Mouse (Mus musculus): ENCODE results near the gene Fgfr2.
"Not testable (repeated sequence)": the region's sequence is repeated elsewhere in the genome, so short reads cannot be mapped to it uniquely, and the experiment has no call there.

Gene Fgfr2

DNA sequence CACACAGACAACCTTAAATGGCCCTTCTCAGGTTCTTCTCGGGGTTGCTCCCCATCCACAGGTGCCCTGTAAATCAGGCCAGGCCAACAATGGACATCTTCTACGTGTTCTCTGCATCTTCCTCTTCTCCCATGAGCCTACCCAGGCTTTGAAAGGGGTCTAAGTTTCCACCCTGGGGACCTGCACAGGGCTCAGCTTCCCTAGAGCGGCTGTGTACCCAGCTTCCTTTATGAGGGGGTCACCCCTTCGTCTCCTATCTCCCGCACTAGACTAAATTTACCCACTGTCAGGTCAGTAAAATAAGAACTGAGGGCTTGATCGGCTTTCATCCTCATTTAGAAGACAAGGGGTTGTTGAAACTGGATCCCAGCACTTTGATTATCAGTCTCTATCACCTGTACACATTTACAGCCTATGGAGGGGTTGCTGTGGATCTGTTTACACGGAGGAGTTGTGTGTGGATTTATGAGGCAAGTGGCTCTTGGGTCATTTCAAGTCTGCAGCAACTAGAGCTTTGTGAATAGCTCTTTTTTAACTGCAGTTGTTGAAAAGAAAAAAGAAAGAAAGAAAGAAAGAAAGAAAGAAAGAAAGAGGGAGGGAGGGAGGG lies 2969.7 kb downstream of the Fgfr2 start:
- in situ Hi-C loops (cut with MseI, MboI) = loop anchor here in 1 of 2 experiments (25.0 kb wide), 1 partner anchor 491 kb away; no protein-coding TSS in a partner anchor

DNA sequence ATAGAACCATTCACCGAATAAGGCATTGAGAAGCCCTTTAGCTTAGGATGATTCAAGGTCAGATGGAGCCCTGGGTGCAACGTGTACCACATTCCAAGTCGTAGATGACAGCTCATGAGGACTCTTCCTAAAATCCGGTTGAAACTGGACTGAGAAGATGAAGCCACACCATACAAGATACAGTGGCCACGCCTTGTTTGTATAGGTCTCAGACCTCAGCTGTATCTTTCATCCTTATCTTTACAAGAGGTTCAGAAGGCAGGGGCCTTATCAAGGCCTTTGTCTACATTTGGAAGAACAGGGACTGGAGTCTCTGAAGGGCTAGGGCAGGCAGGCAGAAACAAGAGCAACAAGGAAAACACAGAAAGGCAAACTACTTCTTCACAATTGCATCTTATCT lies 2974.2 kb downstream of the Fgfr2 start:
- in situ Hi-C loops (cut with MseI, MboI) = no loop called here

DNA sequence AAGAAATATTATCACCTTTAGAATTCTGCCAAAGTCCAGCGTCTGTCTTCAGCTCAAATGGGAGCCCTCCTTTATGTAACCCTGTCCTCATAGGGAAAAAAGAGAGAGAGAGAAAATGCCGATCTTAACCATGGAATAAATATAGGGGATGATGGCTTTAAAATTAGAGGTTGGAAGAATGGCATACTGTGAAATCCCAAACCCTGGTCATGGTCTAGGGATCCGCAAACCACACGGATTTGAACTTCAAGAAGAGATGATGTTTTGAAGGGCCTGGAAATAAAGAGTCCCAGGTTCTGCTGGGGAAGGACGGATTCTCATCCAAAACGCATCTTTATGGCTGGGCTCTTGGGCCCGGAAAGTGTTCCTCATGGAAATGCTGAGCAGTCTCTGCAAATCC lies 2975.9 kb downstream of the Fgfr2 start:
- in situ Hi-C loops (cut with MseI, MboI) = no loop called here

DNA sequence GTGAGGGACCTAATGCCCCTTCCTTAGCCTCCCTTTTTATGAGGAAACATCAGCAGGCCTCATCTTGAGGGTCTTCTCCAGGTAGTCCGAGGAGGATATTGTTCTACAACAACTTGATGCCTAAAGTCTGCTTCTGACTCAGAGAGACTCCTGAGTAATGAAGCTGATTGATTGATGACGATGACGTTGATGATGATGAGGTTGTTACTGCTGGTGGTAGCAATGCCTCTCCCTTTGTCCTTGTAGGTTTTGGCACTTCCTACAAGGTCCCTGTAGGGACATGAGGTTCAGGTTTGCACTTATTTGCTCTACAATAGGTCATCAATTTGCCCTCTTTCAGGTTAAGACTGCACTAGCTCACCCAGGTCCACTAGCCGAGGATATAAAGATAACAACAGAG lies 2977.9 kb downstream of the Fgfr2 start:
- in situ Hi-C loops (cut with MseI, MboI) = no loop called here

DNA sequence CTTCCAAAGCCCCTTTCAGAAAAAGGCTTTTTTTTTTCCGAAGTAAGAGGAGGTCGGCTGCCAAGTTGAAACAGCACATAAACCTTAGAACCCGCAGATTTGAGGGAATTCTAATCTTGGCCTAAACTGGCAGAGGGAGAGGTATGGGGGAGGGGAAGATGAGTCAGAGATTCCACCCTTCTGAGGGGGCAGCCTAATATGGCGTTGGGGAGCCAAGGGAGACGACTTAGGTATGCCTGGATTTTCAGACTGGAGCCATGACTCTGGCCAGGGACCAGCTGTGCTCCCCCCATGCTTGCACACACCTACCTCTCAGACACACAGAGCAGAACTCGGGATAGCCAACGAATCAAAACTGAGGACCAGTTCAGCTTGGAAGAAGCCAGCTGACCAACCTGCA lies 2979.8 kb downstream of the Fgfr2 start:
- in situ Hi-C loops (cut with MseI, MboI) = no loop called here

DNA sequence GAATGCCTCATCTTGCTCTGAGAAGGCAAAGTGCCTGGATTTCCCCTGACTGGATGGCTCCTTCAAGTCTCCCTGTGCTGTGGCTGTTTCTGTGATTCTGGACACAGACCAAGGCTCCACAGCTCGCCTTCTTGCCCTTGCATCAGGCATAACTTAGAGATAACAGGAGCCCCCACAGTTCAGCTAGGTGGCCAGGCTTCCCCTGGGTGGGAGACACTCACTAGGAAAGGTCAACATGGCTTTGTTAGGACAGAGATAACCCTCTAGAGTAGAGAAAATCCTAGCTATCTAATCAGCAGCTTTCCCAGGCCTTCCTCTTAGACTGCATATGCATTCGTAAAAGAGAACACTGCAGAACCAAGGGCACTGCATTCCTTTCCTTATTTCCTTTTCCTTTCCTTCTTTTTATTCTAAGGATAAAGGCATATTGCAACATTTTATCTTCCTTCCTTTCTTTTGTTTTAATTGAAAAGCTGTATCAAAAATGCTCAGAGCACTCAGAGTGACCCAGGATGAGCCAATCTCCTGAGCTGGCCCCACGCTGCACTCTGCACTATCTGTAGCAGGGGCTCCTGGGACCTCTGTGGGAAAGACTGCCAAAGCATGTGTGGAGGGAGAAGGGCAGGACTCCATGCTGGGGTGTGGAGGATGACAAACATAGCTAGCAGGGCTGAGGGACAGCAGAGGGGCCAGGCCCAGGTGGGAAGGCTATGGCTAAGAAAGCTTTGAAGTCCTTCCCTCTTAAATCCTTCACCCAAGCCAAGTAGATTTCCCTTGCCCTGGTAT lies 2981.9 kb downstream of the Fgfr2 start:
- in situ Hi-C loops (cut with MseI, MboI) = no loop called here

DNA sequence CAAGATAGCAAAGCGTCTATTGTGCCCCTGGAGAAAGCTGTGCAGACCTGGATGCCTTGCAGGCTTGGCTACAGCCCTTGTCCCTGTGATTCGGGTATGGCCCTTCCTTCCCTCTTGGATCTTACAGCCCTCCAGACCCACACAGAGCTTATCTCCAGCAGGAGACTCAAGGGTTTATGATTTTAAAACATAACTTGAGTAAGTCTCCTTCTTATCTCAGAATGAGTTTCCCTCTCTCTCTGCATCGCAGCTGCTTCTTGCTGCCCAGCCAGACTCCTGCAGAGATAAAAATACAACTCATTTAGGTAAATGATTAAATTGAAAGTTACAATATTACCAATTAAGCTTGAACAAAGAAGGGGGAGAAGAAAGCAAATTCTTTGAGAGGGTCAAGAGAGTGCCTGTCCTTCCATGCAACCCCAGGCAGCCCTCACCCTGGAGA lies 2988.2 kb downstream of the Fgfr2 start:
- in situ Hi-C loops (cut with MseI, MboI) = no loop called here

DNA sequence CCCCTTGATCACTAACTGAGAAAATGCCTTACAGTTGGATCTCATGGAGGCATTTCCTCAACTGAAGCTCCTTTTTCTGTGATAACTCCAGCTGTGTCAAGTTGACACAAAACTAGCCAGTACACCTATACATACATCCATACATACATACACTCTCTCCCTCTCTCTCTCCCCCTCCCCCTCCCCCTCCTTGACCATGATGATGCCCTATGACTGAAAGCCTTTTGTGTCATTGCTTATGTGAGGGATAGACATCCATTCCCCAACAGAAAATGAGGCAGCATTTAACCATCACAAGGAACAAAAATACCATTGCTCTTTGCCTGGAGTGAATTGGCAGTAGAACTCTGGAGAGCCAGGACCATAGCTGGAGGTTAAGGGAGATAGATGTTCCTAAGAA lies 2988.7 kb downstream of the Fgfr2 start:
- in situ Hi-C loops (cut with MseI, MboI) = not testable (repeated sequence)

DNA sequence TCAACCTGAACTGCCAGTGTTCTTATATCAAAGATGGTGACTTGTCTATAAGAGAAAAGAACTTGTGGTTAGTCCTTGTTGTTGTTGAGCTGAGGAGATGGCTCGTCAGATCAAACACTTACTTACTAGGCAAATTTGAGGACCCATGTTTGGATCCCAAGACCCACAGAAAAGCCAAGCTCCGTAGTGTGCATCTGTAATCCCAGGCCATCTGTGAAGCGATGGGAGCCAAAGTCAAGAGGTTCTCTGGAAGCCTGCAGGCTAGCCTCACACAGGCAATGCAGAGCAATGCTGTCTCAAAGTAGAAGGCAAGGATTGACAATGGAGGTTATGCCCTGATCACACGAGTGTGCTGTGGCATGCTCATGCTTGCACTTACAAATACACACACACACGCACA lies 2992.9 kb downstream of the Fgfr2 start:
- in situ Hi-C loops (cut with MseI, MboI) = no loop called here

DNA sequence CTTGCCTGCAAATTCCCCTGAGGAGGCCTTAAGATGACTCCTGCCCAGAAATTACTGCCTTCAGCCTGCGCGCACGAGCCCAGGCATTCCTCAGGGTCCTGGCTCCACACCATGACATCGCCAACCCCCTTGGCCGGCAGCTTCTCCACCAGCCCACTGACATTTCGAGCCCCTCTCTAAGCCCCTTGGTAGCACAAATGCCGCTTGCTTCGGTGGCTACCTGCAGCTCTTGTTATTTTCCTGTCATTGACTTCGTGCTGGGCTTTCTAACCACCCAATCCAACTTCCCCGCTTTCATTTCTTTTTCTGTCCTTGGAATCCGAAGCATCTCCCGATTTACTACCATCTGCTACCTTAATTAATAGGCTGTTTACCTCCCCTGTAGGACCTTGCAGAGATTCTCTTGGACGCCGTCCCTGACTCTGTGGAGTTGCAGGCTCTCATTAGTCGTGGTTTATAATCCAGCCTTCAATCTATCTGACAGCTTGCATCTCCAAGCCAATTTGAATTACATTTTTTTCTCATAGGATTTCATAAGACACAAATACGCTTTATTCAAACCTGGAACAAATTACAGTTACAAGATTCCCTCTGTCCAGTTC lies 2993.7 kb downstream of the Fgfr2 start:
- in situ Hi-C loops (cut with MseI, MboI) = no loop called here

DNA sequence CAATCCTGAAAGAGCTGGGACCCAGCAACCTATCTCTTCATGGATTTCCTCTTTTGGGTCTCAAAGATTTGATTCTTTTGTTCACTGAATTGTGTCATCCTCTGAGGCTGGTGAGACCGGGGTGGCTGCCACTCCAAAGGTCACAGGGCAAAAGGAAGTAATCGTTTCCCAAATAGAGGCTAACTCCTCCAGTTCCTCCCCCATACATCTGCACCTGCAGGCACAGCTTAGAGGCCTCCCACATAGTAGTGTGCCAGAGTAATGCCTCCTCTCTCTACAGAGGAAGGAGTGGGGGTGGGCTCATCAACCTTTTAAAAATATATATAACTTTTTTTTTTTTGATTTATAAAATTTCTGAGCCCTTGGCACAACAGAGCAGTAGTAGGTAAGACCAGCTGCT lies 3001.6 kb downstream of the Fgfr2 start:
- in situ Hi-C loops (cut with MseI, MboI) = no loop called here

DNA sequence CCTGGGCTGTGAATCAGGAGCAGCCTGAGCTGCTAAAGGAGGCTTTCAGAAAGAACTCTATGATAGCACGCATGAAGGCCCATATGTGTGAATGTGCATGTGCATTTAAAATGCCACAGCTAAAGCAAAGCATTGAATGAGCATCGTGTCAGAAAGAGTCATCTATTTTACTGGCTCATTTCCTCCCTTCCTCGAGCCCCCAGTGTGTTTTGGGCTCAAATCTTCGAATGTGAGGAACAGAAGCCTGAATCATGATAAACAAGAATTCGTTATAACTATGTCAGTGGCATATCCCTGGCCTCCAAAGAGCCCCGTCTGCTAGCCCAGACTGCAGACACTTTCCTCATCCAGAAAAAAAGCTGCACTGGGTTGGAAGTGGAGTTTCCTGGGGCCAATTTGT lies 3003.7 kb downstream of the Fgfr2 start:
- in situ Hi-C loops (cut with MseI, MboI) = no loop called here

DNA sequence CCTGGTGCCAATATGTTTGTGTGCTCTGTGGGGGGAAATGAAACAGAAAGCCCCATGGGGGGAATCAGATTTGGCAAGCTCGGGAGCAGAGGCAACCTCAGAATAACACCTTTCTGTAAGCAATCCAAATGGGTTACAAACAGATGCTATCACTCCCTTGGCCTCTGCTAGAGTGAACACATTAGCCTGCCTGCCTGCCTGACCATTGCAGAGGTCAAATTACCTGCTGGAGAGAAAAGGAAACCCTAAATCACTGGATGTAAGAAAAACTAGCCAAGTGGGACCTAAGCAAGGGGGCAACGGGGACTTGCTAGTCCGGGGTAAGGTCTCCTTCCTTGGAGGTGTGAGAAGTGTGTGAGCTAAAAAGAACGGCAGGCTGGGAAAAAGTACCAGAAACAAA lies 3004.4 kb downstream of the Fgfr2 start:
- in situ Hi-C loops (cut with MseI, MboI) = no loop called here

DNA sequence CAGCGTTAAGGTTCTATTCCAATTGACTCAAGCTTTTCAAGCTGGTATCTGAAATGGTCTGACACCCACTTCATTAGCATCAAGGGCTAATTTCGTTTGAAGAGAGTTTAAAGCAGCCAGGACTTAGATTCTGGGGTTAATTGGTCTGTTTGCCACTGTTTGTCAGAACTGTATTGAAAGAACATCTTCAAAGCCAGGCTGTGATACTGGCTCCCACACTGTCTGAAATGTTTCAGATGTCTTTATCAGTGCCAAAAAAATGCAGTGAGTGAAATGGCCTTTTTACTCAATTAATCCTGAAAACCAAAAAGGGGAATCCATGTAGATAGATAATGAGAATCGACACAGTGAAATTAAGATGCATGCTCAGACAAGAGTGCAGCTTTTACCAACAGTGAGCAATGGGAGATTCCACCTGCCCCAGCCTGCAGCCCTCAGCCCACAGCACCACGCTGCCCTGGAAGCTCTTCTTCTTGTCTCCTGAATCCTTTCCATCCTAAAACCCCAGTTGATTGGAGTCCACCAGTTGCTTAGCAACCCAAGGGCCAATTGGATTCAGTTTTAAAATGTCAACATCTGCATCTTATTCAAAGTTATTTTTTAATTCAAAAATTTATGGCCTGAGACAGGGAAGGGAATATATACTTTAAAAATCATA lies 3005.6 kb downstream of the Fgfr2 start:
- in situ Hi-C loops (cut with MseI, MboI) = no loop called here

DNA sequence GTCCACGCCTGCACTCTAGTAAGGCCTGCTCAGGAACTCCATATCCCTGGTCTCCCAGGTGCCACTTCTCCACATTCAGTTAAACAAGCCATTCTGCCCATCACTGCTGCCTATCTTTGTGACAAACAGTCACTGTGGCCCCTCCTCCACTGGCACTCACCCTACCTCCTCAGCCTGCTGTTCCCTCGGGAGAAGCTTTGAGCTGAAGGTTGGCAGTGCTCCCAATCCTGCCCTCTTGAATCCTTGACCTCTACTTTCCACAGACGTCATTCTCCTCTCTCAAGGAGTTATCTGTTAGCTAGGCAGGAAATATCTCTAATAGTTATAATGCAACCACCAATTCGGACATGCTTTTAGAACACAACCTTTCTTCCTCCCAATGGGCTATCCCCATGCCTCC lies 3008.7 kb downstream of the Fgfr2 start:
- in situ Hi-C loops (cut with MseI, MboI) = no loop called here

Data from mouse trophoblast stem cell (cell line).